8 mouse cellular contexts compared by ENCODE assay signal in genomic region chr3:122629580-122629979, GRCm38 (mm10). TPM values are rescaled to one million over a fixed set of nuclear protein-coding genes. Genes with fewer than 3 reads are reported as not detected.
DNase-seq lines count a peak whose midpoint lies in the region; ATAC-seq and TF ChIP-seq lines count a peak whose summit lies in the region.

No protein-coding gene starts in this region.

- H3K4me3 ChIP-seq in forebrain, embryonic 13.5 days, result no peak overlapping the region
- peak overlapping the region; percentile 31 for H3K4me3 ChIP-seq in liver, embryonic 15.5 days (replicated peaks)
- peak overlapping the region; percentile 3; the same call in 1 of the 2 replicates for H3K4me3 ChIP-seq in neural tube, embryonic 12.5 days
- no peak overlapping the region; the same call in 1 of the 2 replicates for H3K4me3 ChIP-seq in layer of hippocampus, adult 2 months

- TF ChIP-seq CTCF in Patski (IDR thresholded peaks at IDR 0.05), result no peak
- TF ChIP-seq CTCF in layer of hippocampus, adult 2 months (conservative IDR thresholded peaks at IDR 0.05), result no peak

- DNase-seq in Patski (ENCODE audit: low read depth, low spot score), result no peak
- DNase-seq in induced T-regulatory cell, adult 2 months (ENCODE audit: low read depth), result peak; percentile 45
- DNase-seq in thymus, adult 18-20 months, result no peak
- DNase-seq in urinary bladder, postnatal 14 days (ENCODE audit: low spot score), result no peak
- no peak for DNase-seq in layer of hippocampus, adult 2 months (ENCODE audit: low spot score in 2 of 2)

- no peaks in the 10 kb centered on the region for H3K27me3 ChIP-seq in Patski
- H3K27me3 ChIP-seq in forebrain, embryonic 13.5 days, result no peaks in the 10 kb centered on the region
- H3K27me3 ChIP-seq in liver, embryonic 15.5 days, result no peaks in the 10 kb centered on the region
- no peaks in the 10 kb centered on the region for H3K27me3 ChIP-seq in neural tube, embryonic 12.5 days (replicated peaks)

- POLR2A ChIA-PET in Patski (lab: Charles Lee), result no interaction called here

- peak; percentile 63 for ATAC-seq in Patski
- peak; percentile 50; the same call in 1 of the 2 replicates for ATAC-seq in forebrain, embryonic 13.5 days
- peak; percentile 60 for ATAC-seq in liver, embryonic 15.5 days (ENCODE audit: insufficient read depth)
- no peak for ATAC-seq in neural tube, embryonic 12.5 days (ENCODE audit: low FRiP score, low read depth)

- no peaks in the 10 kb centered on the region for H3K9me3 ChIP-seq in forebrain, embryonic 13.5 days (replicated peaks)
- H3K9me3 ChIP-seq in liver, embryonic 15.5 days (replicated peaks), result no peaks in the 10 kb centered on the region
- no peaks in the 10 kb centered on the region for H3K9me3 ChIP-seq in neural tube, embryonic 12.5 days

- H3K4me1 ChIP-seq in forebrain, embryonic 13.5 days, result peaks cover 3% of the 10 kb centered on the region; the same call in 1 of the 2 replicates
- peaks cover 10% of the 10 kb centered on the region; the same call in 1 of the 2 replicates for H3K4me1 ChIP-seq in liver, embryonic 15.5 days (replicated peaks)
- no peaks in the 10 kb centered on the region for H3K4me1 ChIP-seq in neural tube, embryonic 12.5 days

- no peaks in the 10 kb centered on the region for H3K36me3 ChIP-seq in forebrain, embryonic 13.5 days (ENCODE audit: poor library complexity, severe bottlenecking)
- no peaks in the 10 kb centered on the region for H3K36me3 ChIP-seq in liver, embryonic 15.5 days (replicated peaks)
- H3K36me3 ChIP-seq in neural tube, embryonic 12.5 days, result no peaks in the 10 kb centered on the region

- H3K27ac ChIP-seq in forebrain, embryonic 13.5 days, result no peak overlapping the region
- no peak overlapping the region; the same call in 1 of the 2 replicates for H3K27ac ChIP-seq in liver, embryonic 15.5 days (replicated peaks)
- no peak overlapping the region for H3K27ac ChIP-seq in neural tube, embryonic 12.5 days
- H3K27ac ChIP-seq in layer of hippocampus, adult 2 months, result no peak overlapping the region

- H3K4me2 ChIP-seq in forebrain, embryonic 13.5 days, result peak overlapping the region; percentile 14; the same call in 1 of the 2 replicates
- H3K4me2 ChIP-seq in liver, embryonic 15.5 days, result peak overlapping the region; percentile 55
- peak overlapping the region; percentile 20; the same call in 1 of the 2 replicates for H3K4me2 ChIP-seq in neural tube, embryonic 12.5 days (replicated peaks)

- in situ Hi-C loops in Patski (cut with MboI; ENCODE audit: low pct_unique_long_range_greater_than_20kb), result no loop called here

- 12% methylated on average over 13 of the region's 13 CpGs for WGBS in forebrain, embryonic 13.5 days
- 5% methylated on average over 13 of the region's 13 CpGs for WGBS in liver, embryonic 15.5 days (ENCODE audit: insufficient replicate concordance)
- 25% methylated on average over 13 of the region's 13 CpGs for WGBS in neural tube, embryonic 12.5 days

- CTCF ChIA-PET in Patski (lab: Charles Lee), result no interaction called here

- no peak overlapping the region for H3K9ac ChIP-seq in forebrain, embryonic 13.5 days
- H3K9ac ChIP-seq in liver, embryonic 15.5 days, result no peak overlapping the region
- H3K9ac ChIP-seq in neural tube, embryonic 12.5 days, result no peak overlapping the region

RNA-seq across cellular contexts. Expression of gene Fnbp1l, which starts 10.1 kb away (rescaled TPM):
- polyA plus RNA-seq in Patski (2021), result 117 TPM
- polyA plus RNA-seq in forebrain, embryonic 13.5 days (2015; fragmentation: Nextera tagmentation; extraction: Ambion mirVana), result 181 and 194 TPM in 2 replicates
- polyA plus RNA-seq in liver, embryonic 15.5 days (2015; fragmentation: Nextera tagmentation; extraction: Ambion mirVana), result 3.5 and 4.3 TPM in 2 replicates
- polyA plus RNA-seq in neural tube, embryonic 12.5 days (2016; fragmentation: Nextera tagmentation; extraction: Ambion mirVana), result 118 TPM in 2 replicates
- 10 to 100 TPM; 29.6 to 31.8 TPM for total RNA-seq in layer of hippocampus, adult 2 months (2021)

Comparison
In these comparisons a context has a peak if more than half of its experiments do, and no peak if none do; other contexts are left out.
1. H3K4me3 ChIP-seq: peak in liver, embryonic 15.5 days (single experiment) and neural tube, embryonic 12.5 days (single experiment); none in forebrain, embryonic 13.5 days (single experiment) and layer of hippocampus, adult 2 months (single experiment).
2. RNA of gene Fnbp1l, which starts 10.1 kb away (polyA plus RNA-seq): 181 to 194 TPM in forebrain, embryonic 13.5 days, 118 TPM in neural tube, embryonic 12.5 days and 117 TPM in Patski (single experiment); 3.5 to 4.3 TPM in liver, embryonic 15.5 days; every median in the first group is over 10 times any median in the second.
3. Peak in every context shown above with its lines, with median percentiles within 50 percentile points of each other: H3K4me2 ChIP-seq.